Comparison of ENCODE assay signal across 10 mouse cellular contexts in genomic region chr1:42539541-42540520, GRCm38 (mm10).
DNase-seq lines count a peak whose midpoint lies in the region; ATAC-seq and TF ChIP-seq lines count a peak whose summit lies in the region.
"Had no signal": no experiment of that assay in that cellular context is flagged by ENCODE, and none has a peak within 500 bp of the region (broad histone marks: within the 10 kb centered on the region; RNA-seq: fewer than 3 reads in every experiment).

No protein-coding gene starts in this region.

- H3K36me3 ChIP-seq in heart, embryonic 16.5 days (ENCODE audit: control insufficient read depth, insufficient read depth) = no peaks in the 10 kb centered on the region
- no peaks in the 10 kb centered on the region for H3K36me3 ChIP-seq in midbrain, postnatal 0 days (ENCODE audit: insufficient read depth, low read length)
- H3K36me3 ChIP-seq: embryonic facial prominence, embryonic 12.5 days had no signal

- no peak overlapping the region for H3K9ac ChIP-seq in heart, embryonic 16.5 days (ENCODE audit: low read length)
- H3K9ac ChIP-seq in midbrain, postnatal 0 days (replicated peaks; ENCODE audit: low read length, poor library complexity, severe bottlenecking) = no peak overlapping the region
- H3K9ac ChIP-seq: embryonic facial prominence, embryonic 12.5 days had no signal

- H3K4me2 ChIP-seq in heart, embryonic 16.5 days (ENCODE audit: low read depth, low read length) = peak overlapping the region; percentile 30; the same call in 1 of the 2 replicates
- H3K4me2 ChIP-seq in midbrain, postnatal 0 days (ENCODE audit: low read depth, low read length, poor library complexity, severe bottlenecking) = peak overlapping the region; percentile 50

- ATAC-seq in heart, embryonic 16.5 days (replicated peaks; ENCODE audit: extremely low read depth, insufficient read depth, low FRiP score) = no peak
- peak; percentile 27 for ATAC-seq in midbrain, postnatal 0 days (ENCODE audit: low FRiP score)

- H3K27me3 ChIP-seq in heart, embryonic 16.5 days (ENCODE audit: control insufficient read depth, insufficient read depth, low read length) = no peaks in the 10 kb centered on the region
- no peaks in the 10 kb centered on the region for H3K27me3 ChIP-seq in midbrain, postnatal 0 days (ENCODE audit: insufficient read depth, low read length)
- H3K27me3 ChIP-seq: CH12.LX; embryonic facial prominence, embryonic 12.5 days had no signal

- H3K9me3 ChIP-seq in heart, embryonic 16.5 days (replicated peaks; ENCODE audit: control insufficient read depth, low read length) = no peaks in the 10 kb centered on the region
- H3K9me3 ChIP-seq in midbrain, postnatal 0 days (ENCODE audit: low read length) = no peaks in the 10 kb centered on the region
- H3K9me3 ChIP-seq: embryonic facial prominence, embryonic 12.5 days had no signal

- TF ChIP-seq CTCF in midbrain, postnatal 0 days (IDR thresholded peaks at IDR 0.05) = no peak

- no peaks in the 10 kb centered on the region for H3K4me1 ChIP-seq in heart, embryonic 16.5 days (ENCODE audit: control insufficient read depth, insufficient read depth, low read length)
- H3K4me1 ChIP-seq in midbrain, postnatal 0 days (ENCODE audit: insufficient read depth, low read length) = peaks cover 10% of the 10 kb centered on the region
- H3K4me1 ChIP-seq: embryonic facial prominence, embryonic 12.5 days had no signal

- DNase-seq in heart, adult 9 months (ENCODE audit: low spot score in 2 of 2) = no peak
- DNase-seq in frontal cortex, postnatal 36 days (ENCODE audit: low spot score in 2 of 2) = peak; percentile 30 to 67
- peak; percentile 69 to 81 for DNase-seq in layer of hippocampus, postnatal 14 days (ENCODE audit: low spot score in 2 of 2)
- DNase-seq in midbrain, postnatal 0 days (ENCODE audit: low spot score) = peak; percentile 78
- no peak for DNase-seq in c-Kit-positive CD71-positive TER-119-positive erythroid progenitor cells, embryonic 14.5 days (ENCODE audit: low spot score)
- DNase-seq in thymus, postnatal 25 days = no peak
- no peak for DNase-seq in adrenal gland, postnatal 36 days

- 69% methylated on average over 26 of the region's 26 CpGs for WGBS in heart, embryonic 16.5 days
- WGBS in midbrain, postnatal 0 days = 22% methylated on average over 26 of the region's 26 CpGs

- H3K27ac ChIP-seq in heart, embryonic 16.5 days (ENCODE audit: low read length) = no peak overlapping the region
- H3K27ac ChIP-seq in midbrain, postnatal 0 days (ENCODE audit: low read depth, low read length) = peak overlapping the region; percentile 62
- H3K27ac ChIP-seq: embryonic facial prominence, embryonic 12.5 days had no signal

- no peak overlapping the region for H3K4me3 ChIP-seq in heart, embryonic 16.5 days (ENCODE audit: low read length)
- H3K4me3 ChIP-seq in midbrain, postnatal 0 days (ENCODE audit: low read depth, low read length) = peak overlapping the region; percentile 21
- H3K4me3 ChIP-seq: embryonic facial prominence, embryonic 12.5 days had no signal

Comparison
In these comparisons a context has a peak if more than half of its experiments do, and no peak if none do; other contexts are left out.
1. DNase-seq: peak in frontal cortex, postnatal 36 days (2 of 2), layer of hippocampus, postnatal 14 days (2 of 2) and midbrain, postnatal 0 days (single experiment); none in heart, adult 9 months (0 of 2), c-Kit-positive CD71-positive TER-119-positive erythroid progenitor cells, embryonic 14.5 days (single experiment), thymus, postnatal 25 days (single experiment) and adrenal gland, postnatal 36 days (0 of 2).